Mouse (Mus musculus) spleen, embryonic (tissue): ENCODE results near the gene Gm21797.
"Not testable (repeated sequence)": the region's sequence is repeated elsewhere in the genome, so short reads cannot be mapped to it uniquely, and the experiment has no call there.

Source experiments
- CTCF ChIA-PET: fragments of 350-600 bp; sonication (Branson Sonifier 250); formaldehyde crosslinking; loops from one replicate; lab custom pipeline; 2022; lab: Charles Lee

The Gm21797 gene

DNA sequence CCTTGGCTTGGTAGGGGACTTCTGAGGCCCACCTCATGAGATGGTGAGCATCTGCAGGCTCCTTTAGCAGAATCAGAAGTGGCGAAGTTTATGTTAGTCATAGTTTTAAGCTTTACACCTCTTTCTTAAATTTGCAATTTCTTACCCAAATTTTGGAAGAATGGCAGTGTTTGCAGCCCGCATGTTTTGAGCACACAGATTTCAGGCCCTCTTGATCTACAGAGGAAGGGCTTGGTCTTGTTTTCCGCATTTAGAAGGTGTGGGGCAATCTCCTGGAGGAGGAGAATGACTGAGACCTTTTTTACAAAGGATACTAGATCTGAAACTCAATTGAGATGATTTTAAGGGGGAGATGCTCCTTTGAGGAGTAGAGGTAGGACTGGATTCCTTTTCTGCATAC lies at the start of gene Gm21797:
Gm21797 (minus strand) TSS at position 101 of the 400 bp plus-strand sequence.
- CTCF ChIA-PET, result not testable (repeated sequence)

DNA sequence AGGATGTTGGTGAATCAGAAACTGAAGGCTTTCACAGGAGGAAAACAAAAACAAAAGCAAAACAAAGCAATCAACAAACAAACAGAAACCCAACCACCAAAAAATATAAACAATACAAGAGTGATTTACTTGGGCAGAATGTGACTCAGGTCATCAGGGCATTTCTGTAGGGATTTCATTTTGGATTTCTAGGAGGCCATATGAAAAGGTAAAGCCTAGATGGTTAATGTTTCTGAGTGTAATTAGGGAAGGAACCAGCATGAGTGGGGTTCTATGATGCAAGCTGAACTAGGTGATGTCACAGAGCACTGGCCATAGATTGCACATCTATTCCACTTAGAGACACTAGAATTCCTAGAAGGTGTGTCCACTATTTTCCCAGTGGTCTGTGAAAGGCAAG lies 29.0 kb upstream of the Gm21797 start, which contains the start of gene Gm20795:
Gm20795 (plus strand) TSS at position 301 of the 400 bp plus-strand sequence.
- CTCF ChIA-PET, result not testable (repeated sequence)
